Mouse (Mus musculus) stomach, postnatal 0 days (tissue): ENCODE measurements at regions not wholly inside any gene's neighbourhood (a gene's known extent, or its start where the extent isn't known, plus 50 kb on each side); places are given as distances from the start of the nearest gene placed in this dataset.

Experiments used
- ATAC-seq: fragments of 200-750 bp; cut with Nextera tagmentation; 2 replicates; pipeline ENCODE4 v1.8.0; 2017; ENCODE audit not compliant: low FRiP score, low TSS enrichment
- DNase-seq: peaks from one replicate; pipeline ENCODE4 v3.0.0-alpha.2; 2016; ENCODE audit warnings: low spot score
- H3K27ac ChIP-seq: fragments of 300-500 bp; sonication (generic); replicated peaks from 2 replicates; pipeline ENCODE4 v1.5.1; 2014; ENCODE audit warnings: mild to moderate bottlenecking, control low read depth
- H3K27me3 ChIP-seq: fragments of 300-500 bp; sonication (generic); 2 replicates; pipeline ENCODE4 v1.6.1; 2014; ENCODE audit warnings: low read length; ENCODE audit not compliant: control insufficient read depth, insufficient read depth
- H3K36me3 ChIP-seq: fragments of 300-500 bp; sonication (generic); 2 replicates; pipeline ENCODE4 v1.6.1; 2014; ENCODE audit warnings: low read length, mixed read lengths; ENCODE audit not compliant: control insufficient read depth, insufficient read depth
- H3K4me1 ChIP-seq: fragments of 300-500 bp; sonication (generic); replicated peaks from 2 replicates; pipeline ENCODE4 v1.6.1; 2014; ENCODE audit warnings: antibody characterized with exemption; ENCODE audit not compliant: control insufficient read depth, insufficient read depth
- H3K4me2 ChIP-seq: fragments of 300-500 bp; sonication (generic); replicated peaks from 2 replicates; pipeline ENCODE4 v1.6.1; 2014; ENCODE audit warnings: low read depth, mild to moderate bottlenecking, control low read depth, moderate library complexity
- H3K4me3 ChIP-seq: fragments of 300-500 bp; sonication (generic); 2 replicates; pipeline ENCODE4 v1.5.1; 2014; ENCODE audit warnings: low read depth, low read length, control low read depth
- H3K9ac ChIP-seq: fragments of 300-500 bp; sonication (generic); 2 replicates; pipeline ENCODE4 v1.6.1; 2014; ENCODE audit warnings: mild to moderate bottlenecking, low read length, control low read depth, mixed read lengths
- H3K9me3 ChIP-seq: fragments of 300-500 bp; sonication (generic); 2 replicates; pipeline ENCODE4 v1.6.1; 2016; ENCODE audit warnings: low read length; ENCODE audit not compliant: control insufficient read depth
- CTCF ChIP-seq: IDR thresholded peaks from 2 replicates; pipeline ENCODE4 v1.5.1; 2016; ENCODE audit warnings: antibody characterized with exemption, low read depth, mild to moderate bottlenecking, moderate library complexity
- EP300 ChIP-seq: optimal IDR thresholded peaks from 2 replicates; pipeline ENCODE3; 2016; ENCODE audit warnings: antibody characterized with exemption
- WGBS: fragments of 180-500 bp; shearing (Covaris S2); extraction: QIAGEN DNeasy Blood & Tissue Kit; methylation state at CpG from one replicate; pipeline ENCODE4 v1.1.7; 2014; 5-methylcytosine and 5-hydroxymethylcytosine counted together

GRCm38 (mm10) chr14:64572756-64573155 lies 468.7 kb downstream of the Prss52 start:
- Histone ChIP-seq H3K4me3 (no peak overlapping the region), H3K27ac (no peak overlapping the region), H3K4me1 (no peaks in the 10 kb centered on the region), H3K27me3 (no peaks in the 10 kb centered on the region), H3K9me3 (no peaks in the 10 kb centered on the region), H3K9ac (no peak overlapping the region), H3K36me3 (no peaks in the 10 kb centered on the region), H3K4me2 (no peak overlapping the region)
- DNase-seq (no peak), ATAC-seq (no peak)
- TF ChIP-seq CTCF (no peak), EP300 (no peak)
- 66% methylated on average over 2 of the region's 2 CpGs for WGBS

- H3K27me3 ChIP-seq: no peaks in the 10 kb centered on the region
- H3K36me3 ChIP-seq: no peaks in the 10 kb centered on the region
- ATAC-seq (no peak), DNase-seq (no peak)
- no peak overlapping the region for H3K9ac ChIP-seq
- H3K9me3 ChIP-seq: no peaks in the 10 kb centered on the region
- H3K4me3 ChIP-seq: no peak overlapping the region
- TF ChIP-seq EP300: no peak
- no peak for TF ChIP-seq CTCF
- 74% methylated on average over 5 of the region's 5 CpGs for WGBS
- H3K27ac ChIP-seq: no peak overlapping the region
- no peaks in the 10 kb centered on the region for H3K4me1 ChIP-seq
- no peak overlapping the region for H3K4me2 ChIP-seq
These were observed 469.7 kb downstream of the Prss52 start for GRCm38 (mm10) chr14:64573773-64574172.

DNA sequence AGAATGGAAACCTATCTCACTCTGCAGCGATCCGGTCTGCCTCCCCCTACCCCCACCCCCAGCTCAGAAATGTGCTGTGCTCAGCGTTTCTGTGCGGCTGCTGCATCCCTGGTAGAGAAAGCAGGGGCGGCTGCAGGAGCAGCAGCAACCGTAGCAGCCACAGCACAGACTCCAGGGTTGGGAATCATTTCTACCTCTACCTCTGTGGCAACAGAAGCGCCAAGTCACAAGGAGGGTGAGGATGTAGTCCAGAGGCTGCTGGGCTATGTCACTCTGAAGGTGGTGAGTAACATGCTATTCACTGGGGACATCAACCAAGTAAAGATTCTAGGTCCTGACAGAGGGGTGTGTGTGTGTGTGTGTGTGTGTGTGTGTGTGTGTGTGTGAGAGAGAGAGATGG lies 470.2 kb downstream of the Prss52 start:
- Histone ChIP-seq H3K9ac (no peak overlapping the region), H3K36me3 (no peaks in the 10 kb centered on the region), H3K27me3 (no peaks in the 10 kb centered on the region), H3K27ac (no peak overlapping the region), H3K4me1 (no peaks in the 10 kb centered on the region), H3K4me3 (no peak overlapping the region), H3K4me2 (no peak overlapping the region), H3K9me3 (no peaks in the 10 kb centered on the region)
- no peak for ATAC-seq
- no peak for DNase-seq
- no peak for TF ChIP-seq EP300
- TF ChIP-seq CTCF: no peak
- 58% methylated on average over 7 of the region's 7 CpGs for WGBS

- H3K36me3 ChIP-seq: no peaks in the 10 kb centered on the region
- no peaks in the 10 kb centered on the region for H3K9me3 ChIP-seq
- H3K27ac ChIP-seq: no peak overlapping the region
- TF ChIP-seq CTCF: no peak
- no peak for TF ChIP-seq EP300
- no peak overlapping the region for H3K9ac ChIP-seq
- H3K4me1 ChIP-seq: no peaks in the 10 kb centered on the region
- H3K27me3 ChIP-seq: no peaks in the 10 kb centered on the region
- H3K4me2 ChIP-seq: no peak overlapping the region
- DNase-seq: no peak
- ATAC-seq: no peak
- H3K4me3 ChIP-seq: no peak overlapping the region
- WGBS: 55% methylated on average over 6 of the region's 6 CpGs
These were observed 470.7 kb downstream of the Prss52 start for GRCm38 (mm10) chr14:64574773-64575172.

DNA sequence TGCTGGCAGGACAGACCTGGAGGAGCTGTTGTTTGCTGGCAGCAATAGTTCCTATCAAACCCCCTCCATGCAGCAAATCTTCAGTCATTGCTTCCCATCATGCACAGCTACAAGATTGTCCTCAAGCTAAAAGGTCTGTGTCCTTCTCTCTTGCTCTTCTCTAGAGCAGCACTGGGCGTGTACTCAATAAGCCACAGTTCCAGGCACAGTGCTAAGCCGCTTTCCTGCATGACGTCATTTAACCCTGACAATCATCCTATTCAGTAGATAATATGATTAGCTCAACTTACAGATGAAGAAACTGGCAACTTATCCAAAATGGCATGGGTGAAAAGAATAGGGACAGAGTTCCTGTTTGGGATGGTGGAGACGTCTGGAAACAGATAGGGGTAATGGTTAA lies 471.9 kb downstream of the Prss52 start:
- Histone ChIP-seq H3K4me3 (no peak overlapping the region), H3K36me3 (no peaks in the 10 kb centered on the region), H3K4me1 (no peaks in the 10 kb centered on the region), H3K27me3 (no peaks in the 10 kb centered on the region), H3K4me2 (no peak overlapping the region), H3K9me3 (no peaks in the 10 kb centered on the region), H3K27ac (no peak overlapping the region), H3K9ac (no peak overlapping the region)
- ATAC-seq (no peak), DNase-seq (no peak)
- TF ChIP-seq CTCF (no peak), EP300 (no peak)
- 56% methylated on average over 4 of the region's 4 CpGs for WGBS

DNA sequence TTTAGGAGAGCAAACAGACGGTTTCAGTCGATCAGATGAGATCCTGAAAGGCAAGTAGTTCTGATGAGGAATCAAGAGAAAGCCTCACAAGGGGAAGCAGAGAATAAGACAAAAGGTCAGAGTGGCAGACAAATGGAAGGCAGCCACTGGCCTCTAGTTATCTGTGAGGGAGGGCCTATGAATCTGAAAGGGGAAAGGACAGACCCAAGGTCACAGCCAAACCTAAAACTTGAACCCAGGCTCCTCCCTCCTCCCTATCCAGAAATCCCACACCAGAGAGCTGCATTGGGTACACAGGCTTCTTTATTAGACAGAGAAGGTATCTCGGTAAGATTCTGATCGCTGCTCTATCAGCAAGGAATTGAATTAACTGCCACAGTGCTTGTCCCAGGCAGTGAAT lies 476.0 kb downstream of the Prss52 start:
- Histone ChIP-seq H3K4me3 (no peak overlapping the region), H3K4me2 (no peak overlapping the region), H3K4me1 (no peaks in the 10 kb centered on the region), H3K36me3 (no peaks in the 10 kb centered on the region), H3K27ac (no peak overlapping the region), H3K9ac (no peak overlapping the region), H3K9me3 (no peaks in the 10 kb centered on the region), H3K27me3 (0 out of 2 replicates have a peak, but pooled peaks cover 3% of the 10 kb centered on the region)
- no peak for TF ChIP-seq EP300
- TF ChIP-seq CTCF: no peak
- 69% methylated on average over 4 of the region's 4 CpGs for WGBS
- no peak for ATAC-seq
- DNase-seq: no peak
